Mouse (Mus musculus): Measurements from ENCODE around the gene Heatr3. TPM values are rescaled to one million over a fixed set of nuclear protein-coding genes. Genes with fewer than 3 reads are reported as not detected.

The Heatr3 gene
- 3.4 and 3.9 TPM in 2 replicates for polyA plus RNA-seq (2012; rRNA removed)

DNA sequence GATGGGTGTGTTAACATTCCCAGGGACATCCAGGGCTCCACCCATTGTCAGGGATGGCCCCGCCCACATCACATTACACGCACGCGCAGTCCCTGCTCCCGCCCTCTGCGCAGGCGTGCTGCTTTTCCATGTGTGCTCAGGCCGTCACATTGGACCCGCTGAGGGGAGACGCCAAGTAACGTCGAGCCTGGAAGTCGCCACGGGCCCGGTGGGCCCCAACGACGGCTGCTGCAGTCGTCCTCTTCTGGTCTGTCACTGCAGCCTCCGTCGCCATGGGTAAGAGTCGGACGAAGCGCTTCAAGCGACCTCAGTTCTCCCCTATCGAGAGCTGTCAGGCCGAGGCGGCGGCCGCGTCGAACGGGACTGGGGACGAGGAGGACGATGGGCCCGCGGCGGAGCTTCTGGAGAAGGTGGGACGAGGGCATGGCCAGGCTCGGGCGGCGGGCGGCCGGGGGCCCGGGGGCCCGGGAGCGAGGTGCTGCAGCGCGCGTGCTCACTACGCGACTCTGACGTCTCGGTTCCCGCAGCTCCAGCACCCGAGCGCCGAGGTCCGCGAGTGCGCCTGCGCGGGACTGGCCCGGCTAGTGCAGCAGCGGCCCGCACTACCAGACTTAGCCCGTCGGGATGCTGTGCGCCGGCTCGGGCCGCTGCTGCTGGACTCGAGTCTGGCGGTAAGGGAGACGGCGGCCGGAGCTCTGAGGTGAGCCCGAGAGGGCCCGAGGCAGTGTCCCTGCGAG, at the start of gene Heatr3:
Heatr3 (plus strand) TSS at position 108 of the 737 bp plus-strand sequence.
- Histone ChIP-seq H3K27ac (ENCODE audit: insufficient read depth, low read depth, low read length) (peak within 1 kb of the TSS; percentile 74), H3K4me1 (ENCODE audit: control insufficient read depth, insufficient read depth, insufficient read length, low read length) (no peaks in the 10 kb centered on the region), H3K27me3 (ENCODE audit: control insufficient read depth, insufficient read depth, low read length) (no peaks in the 10 kb centered on the region), H3K4me3 (ENCODE audit: low read depth, low read length) (peak within 1 kb of the TSS; percentile 85), H3K36me3 (ENCODE audit: control insufficient read depth, insufficient read depth, low read length) (peaks cover 18% of the 10 kb centered on the region)
- TF ChIP-seq CTCF (IDR thresholded peaks at IDR 0.05; ENCODE audit: extremely low read depth, insufficient read length, insufficient replicate concordance, low read depth, low read length) = peak; percentile 14; the same call in 1 of the 2 replicates
- TF ChIP-seq POLR2A (IDR thresholded peaks at IDR 0.05; ENCODE audit: low read depth, low read length) = peak; percentile 48
- WGBS = under 1% methylated on average over 79 of the region's 79 CpGs

DNA sequence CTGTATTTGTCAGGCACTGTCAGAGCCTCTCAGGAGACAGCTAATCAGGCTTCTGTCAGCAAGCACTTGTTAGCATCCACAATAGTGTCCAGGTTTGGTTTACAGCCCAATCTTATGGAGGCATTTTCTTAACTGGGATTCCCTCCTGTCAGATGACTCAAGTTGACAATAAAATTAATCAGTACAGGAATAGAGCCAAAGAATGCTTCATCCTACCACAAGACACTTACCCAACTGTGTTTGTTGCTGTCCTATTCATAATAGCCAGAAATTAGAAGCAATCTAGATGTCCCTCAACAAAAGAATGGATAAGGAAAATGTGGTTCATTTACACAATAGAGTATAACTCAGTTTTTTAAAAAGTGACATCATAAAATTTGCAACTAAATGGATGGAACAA, 49.6 kb upstream of the Heatr3 start:
- no peaks in the 10 kb centered on the region for H3K36me3 ChIP-seq (ENCODE audit: control insufficient read depth, insufficient read depth, low read length)
- H3K27me3 ChIP-seq (ENCODE audit: control insufficient read depth, insufficient read depth, low read length) = no peaks in the 10 kb centered on the region
- no peak overlapping the region for H3K4me3 ChIP-seq (ENCODE audit: low read depth, low read length)
- TF ChIP-seq CTCF (IDR thresholded peaks at IDR 0.05; ENCODE audit: extremely low read depth, insufficient read length, insufficient replicate concordance, low read depth, low read length) (no peak), POLR2A (IDR thresholded peaks at IDR 0.05; ENCODE audit: low read depth, low read length) (no peak)
- no peak overlapping the region for H3K27ac ChIP-seq (ENCODE audit: insufficient read depth, low read depth, low read length)
- no peaks in the 10 kb centered on the region for H3K4me1 ChIP-seq (ENCODE audit: control insufficient read depth, insufficient read depth, insufficient read length, low read length)

DNA sequence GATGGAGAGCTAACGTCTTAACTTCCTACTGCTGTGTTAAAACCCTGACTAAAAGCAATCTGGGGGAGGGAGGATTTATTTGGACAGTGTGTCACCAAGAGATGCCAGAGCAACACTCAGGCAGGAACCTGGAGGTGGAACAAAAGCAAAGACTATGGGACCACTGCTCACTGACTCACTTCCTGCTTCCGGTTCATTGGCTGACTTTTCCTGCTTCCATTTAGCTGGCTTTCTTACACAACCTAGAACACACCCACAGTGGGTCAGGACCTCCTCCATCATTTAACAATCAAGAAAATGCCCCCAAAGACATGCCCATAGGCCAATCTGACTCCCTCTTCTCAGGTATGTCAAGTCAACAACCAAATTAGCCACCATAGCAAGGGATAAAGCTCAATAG, 46.0 kb upstream of the Heatr3 start:
- no peaks in the 10 kb centered on the region for H3K4me1 ChIP-seq (ENCODE audit: control insufficient read depth, insufficient read depth, insufficient read length, low read length)
- 81% methylated on average over 2 of the region's 2 CpGs for WGBS
- TF ChIP-seq POLR2A (IDR thresholded peaks at IDR 0.05; ENCODE audit: low read depth, low read length) (no peak), CTCF (IDR thresholded peaks at IDR 0.05; ENCODE audit: extremely low read depth, insufficient read length, insufficient replicate concordance, low read depth, low read length) (no peak)

DNA sequence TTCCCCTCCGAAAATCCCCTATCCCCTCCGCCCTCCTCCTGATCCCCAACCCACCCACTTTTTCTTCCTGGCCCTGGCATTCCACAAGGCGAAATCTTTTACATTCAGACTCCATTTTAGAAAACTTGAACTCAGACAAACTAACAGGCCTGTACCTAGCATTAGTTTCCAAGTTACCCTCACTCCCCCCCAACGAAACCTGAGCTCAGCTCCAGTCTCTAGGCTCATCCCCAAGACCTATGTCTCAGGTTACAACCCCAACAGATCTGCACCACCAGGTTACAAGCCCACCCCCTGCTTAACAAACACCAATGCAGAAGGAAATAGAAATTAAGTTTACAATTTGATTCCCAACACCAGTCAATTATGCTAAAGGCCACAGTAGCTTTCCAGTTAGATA, 44.3 kb upstream of the Heatr3 start:
- TF ChIP-seq POLR2A (IDR thresholded peaks at IDR 0.05; ENCODE audit: low read depth, low read length) (no peak), CTCF (IDR thresholded peaks at IDR 0.05; ENCODE audit: extremely low read depth, insufficient read length, insufficient replicate concordance, low read depth, low read length) (no peak)
- Histone ChIP-seq H3K27ac (ENCODE audit: insufficient read depth, low read depth, low read length) (no peak overlapping the region), H3K27me3 (ENCODE audit: control insufficient read depth, insufficient read depth, low read length) (no peaks in the 10 kb centered on the region), H3K4me3 (ENCODE audit: low read depth, low read length) (no peak overlapping the region), H3K4me1 (ENCODE audit: control insufficient read depth, insufficient read depth, insufficient read length, low read length) (no peaks in the 10 kb centered on the region), H3K36me3 (ENCODE audit: control insufficient read depth, insufficient read depth, low read length) (no peaks in the 10 kb centered on the region)
- WGBS = 83% methylated on average over 4 of the region's 4 CpGs

More for the DNA sequence above, 46.0 kb upstream of the Heatr3 start:
- Histone ChIP-seq H3K36me3 (ENCODE audit: control insufficient read depth, insufficient read depth, low read length) (no peaks in the 10 kb centered on the region), H3K27ac (ENCODE audit: insufficient read depth, low read depth, low read length) (no peak overlapping the region), H3K4me3 (ENCODE audit: low read depth, low read length) (no peak overlapping the region), H3K27me3 (ENCODE audit: control insufficient read depth, insufficient read depth, low read length) (no peaks in the 10 kb centered on the region)

DNA sequence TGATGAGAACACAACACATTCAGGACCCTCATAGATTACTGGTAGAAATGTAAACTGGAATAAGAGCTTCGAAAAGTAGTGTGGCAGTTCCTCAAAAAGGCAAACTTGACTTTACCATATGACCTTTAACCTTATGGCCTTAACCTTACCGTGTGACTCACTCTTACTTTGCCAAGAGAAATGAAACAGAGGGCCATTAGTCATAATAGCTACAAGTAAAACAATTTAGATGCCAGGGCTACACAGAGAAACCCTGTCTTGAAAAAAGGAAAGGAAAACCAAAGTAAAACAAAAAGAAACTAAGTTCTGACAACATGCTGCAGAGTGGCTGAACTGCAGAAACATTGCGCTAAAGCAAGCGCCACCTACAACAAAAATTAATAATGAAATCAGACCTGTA, 38.8 kb upstream of the Heatr3 start:
- TF ChIP-seq POLR2A (IDR thresholded peaks at IDR 0.05; ENCODE audit: low read depth, low read length) = no peak
- H3K36me3 ChIP-seq (ENCODE audit: control insufficient read depth, insufficient read depth, low read length) = no peaks in the 10 kb centered on the region
- no peaks in the 10 kb centered on the region for H3K4me1 ChIP-seq (ENCODE audit: control insufficient read depth, insufficient read depth, insufficient read length, low read length)
- no peak overlapping the region for H3K4me3 ChIP-seq (ENCODE audit: low read depth, low read length)
- no peaks in the 10 kb centered on the region for H3K27me3 ChIP-seq (ENCODE audit: control insufficient read depth, insufficient read depth, low read length)
- WGBS = 70% methylated on average over 4 of the region's 4 CpGs
- no peak overlapping the region for H3K27ac ChIP-seq (ENCODE audit: insufficient read depth, low read depth, low read length)

DNA sequence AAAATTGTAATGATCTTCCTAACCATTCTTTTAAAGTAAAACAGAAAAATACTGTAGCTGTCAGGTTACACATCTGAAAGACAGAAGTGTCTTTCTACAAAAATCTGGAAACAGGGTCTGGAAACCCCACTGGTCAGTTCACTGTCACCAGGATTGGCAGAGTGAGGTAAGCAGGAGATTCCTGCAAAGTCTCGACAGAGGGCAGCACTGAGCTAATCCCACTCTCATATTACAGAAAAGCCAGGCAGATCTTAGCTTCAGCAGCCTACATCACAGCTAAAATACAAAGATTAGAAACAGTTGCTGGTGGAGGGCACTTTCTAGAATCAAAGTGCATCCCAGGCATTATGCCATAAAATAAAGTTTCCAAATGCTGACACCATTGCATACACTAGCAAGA, 38.1 kb upstream of the Heatr3 start:
- 2% methylated on average over 1 of the region's 1 CpGs for WGBS
- TF ChIP-seq POLR2A (IDR thresholded peaks at IDR 0.05; ENCODE audit: low read depth, low read length) (no peak), CTCF (IDR thresholded peaks at IDR 0.05; ENCODE audit: extremely low read depth, insufficient read length, insufficient replicate concordance, low read depth, low read length) (peak; percentile 56; the same call in 1 of the 2 replicates)
- Histone ChIP-seq H3K36me3 (ENCODE audit: control insufficient read depth, insufficient read depth, low read length) (no peaks in the 10 kb centered on the region), H3K27ac (ENCODE audit: insufficient read depth, low read depth, low read length) (no peak overlapping the region), H3K4me3 (ENCODE audit: low read depth, low read length) (no peak overlapping the region), H3K4me1 (ENCODE audit: control insufficient read depth, insufficient read depth, insufficient read length, low read length) (no peaks in the 10 kb centered on the region), H3K27me3 (ENCODE audit: control insufficient read depth, insufficient read depth, low read length) (no peaks in the 10 kb centered on the region)

DNA sequence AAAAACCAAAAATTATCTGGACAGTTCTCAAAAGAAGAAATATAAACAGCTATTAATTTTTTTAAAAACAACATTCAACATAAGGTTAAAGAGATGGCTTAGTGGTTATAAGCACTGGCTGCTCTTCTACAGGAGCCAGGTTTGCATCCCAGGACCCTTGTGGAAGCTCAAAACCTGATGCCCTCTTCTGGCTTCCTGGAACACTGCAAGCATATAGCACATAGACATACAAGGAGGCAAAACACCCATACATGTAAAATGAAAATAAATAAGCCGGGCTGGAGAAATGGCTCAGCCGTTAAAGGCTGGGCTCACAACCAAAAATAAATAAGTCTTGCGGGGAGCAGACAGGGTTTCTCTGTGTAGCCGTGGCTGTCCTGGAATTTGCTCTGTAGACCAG, 28.4 kb upstream of the Heatr3 start:
- 89% methylated on average over 4 of the region's 4 CpGs for WGBS
- H3K36me3 ChIP-seq (ENCODE audit: control insufficient read depth, insufficient read depth, low read length) = no peaks in the 10 kb centered on the region
- H3K27me3 ChIP-seq (ENCODE audit: control insufficient read depth, insufficient read depth, low read length) = no peaks in the 10 kb centered on the region
- TF ChIP-seq CTCF (IDR thresholded peaks at IDR 0.05; ENCODE audit: extremely low read depth, insufficient read length, insufficient replicate concordance, low read depth, low read length) (no peak), POLR2A (IDR thresholded peaks at IDR 0.05; ENCODE audit: low read depth, low read length) (no peak)
- H3K4me3 ChIP-seq (ENCODE audit: low read depth, low read length) = no peak overlapping the region
- no peaks in the 10 kb centered on the region for H3K4me1 ChIP-seq (ENCODE audit: control insufficient read depth, insufficient read depth, insufficient read length, low read length)
- no peak overlapping the region for H3K27ac ChIP-seq (ENCODE audit: insufficient read depth, low read depth, low read length)
